Mouse (Mus musculus) cortical plate, adult 2 months (tissue): Measurements from ENCODE around the gene Gcn1l1.

Source experiments
- CTCF ChIP-seq: fragments of 200-500 bp; IDR thresholded peaks from 2 replicates; pipeline ENCODE4 v1.5.1; 2011; ENCODE audit warnings: mild to moderate bottlenecking, control low read depth, low read length; ENCODE audit not compliant: insufficient read depth; ENCODE audit errors: extremely low read depth
- POLR2A ChIP-seq: fragments of 200-500 bp; IDR thresholded peaks from 2 replicates; pipeline ENCODE4 v1.6.1; 2011; ENCODE audit warnings: mild to moderate bottlenecking, low read length, control low read depth; ENCODE audit not compliant: insufficient read depth; ENCODE audit errors: extremely low read depth

DNA sequence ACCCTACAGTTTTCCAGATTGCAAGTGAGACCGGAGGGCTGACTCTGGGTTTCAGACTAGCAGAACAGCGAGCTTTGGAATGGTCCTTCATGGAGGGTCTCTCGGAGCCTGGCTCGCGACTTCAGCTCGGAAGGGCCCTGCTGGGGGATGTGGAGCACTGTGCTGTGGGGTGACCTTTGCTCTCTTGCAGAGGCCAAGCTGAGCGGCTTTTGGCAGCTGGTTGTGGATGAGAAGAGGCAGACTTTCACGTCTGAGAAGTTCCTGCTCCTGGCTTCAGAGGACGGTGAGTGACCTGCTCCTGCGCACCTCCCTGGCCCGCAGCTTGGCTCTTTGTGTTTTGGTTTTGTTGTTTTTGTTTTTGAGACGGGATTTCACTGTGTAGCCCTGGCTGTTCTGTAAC, 20.6 kb downstream of the Gcn1l1 start:
- TF ChIP-seq CTCF (no peak), POLR2A (no peak)
